Mouse (Mus musculus) granulocyte monocyte progenitor cell, adult 5-6 weeks (primary cell): ENCODE measurements around the gene Trim12a. TPM values are rescaled to one million over a fixed set of nuclear protein-coding genes. Genes with fewer than 3 reads are reported as not detected.
"Not testable (repeated sequence)": the region's sequence is repeated elsewhere in the genome, so short reads cannot be mapped to it uniquely, and the experiment has no call there.

Source experiments
- ATAC-seq: replicated peaks from 2 replicates; pipeline ENCODE4 v1.8.0; 2016; ENCODE audit warnings: mild to moderate bottlenecking, moderate TSS enrichment, inconsistent platforms; ENCODE audit not compliant: poor library complexity, severe bottlenecking
- total RNA-seq, 2 experiments: library from RNA; stranded (forward) in 1 of 2; stranded (reverse) in 1 of 2; fragments of 200-712, 200-1000 nt in 1 of 2; fragments of >200 nt in 1 of 2; fragmentation: Nextera tagmentation in 1 of 2; gene quantifications; 2 replicates each; pipeline ENCODE4 v1.2.3; 2014 to 2017

The Trim12a gene
- total RNA-seq (2014; fragmentation: Nextera tagmentation), result 33.9 and 58.4 TPM in 2 replicates
- total RNA-seq (2017), result 50.7 and 67.4 TPM in 2 replicates

- ATAC-seq, result peak; percentile 90
These were observed at the start of gene Trim12a for GRCm38 (mm10) chr7:104315369-104316080. Gene Trim12a, minus strand, starts transcription at chr7:104315466.

GRCm38 (mm10) chr7:104353600-104353967 lies 38.3 kb upstream of the Trim12a start:
- no peak for ATAC-seq

GRCm38 (mm10) chr7:104352717-104353599 lies 37.7 kb upstream of the Trim12a start, which contains the start of gene Trim12c:
Gene Trim12c, minus strand, starts transcription at chr7:104353362.
- peak; percentile 98 for ATAC-seq

- ATAC-seq, result peak; percentile 61
These were observed 32.8 kb upstream of the Trim12a start for GRCm38 (mm10) chr7:104348043-104348442.

GRCm38 (mm10) chr7:104340744-104341143 lies 25.5 kb upstream of the Trim12a start:
- ATAC-seq, result not testable (repeated sequence)

- ATAC-seq, result peak; percentile 63
These were observed 20.3 kb upstream of the Trim12a start for GRCm38 (mm10) chr7:104335547-104335946.

- not testable (repeated sequence) for ATAC-seq
These were observed 13.9 kb upstream of the Trim12a start, which contains the start of gene Trim34b for GRCm38 (mm10) chr7:104329171-104329570. Gene Trim34b, plus strand, starts transcription at chr7:104329471.

- ATAC-seq, result no peak
These were observed 6.8 kb upstream of the Trim12a start for GRCm38 (mm10) chr7:104322028-104322427.

- ATAC-seq, result peak; percentile 79
These were observed 391 bp downstream of the Trim12a start for GRCm38 (mm10) chr7:104314796-104315353.

- no peak for ATAC-seq
These were observed 23.4 kb downstream of the Trim12a start for GRCm38 (mm10) chr7:104291638-104292400.

- no peak for ATAC-seq
These were observed 24.6 kb downstream of the Trim12a start for GRCm38 (mm10) chr7:104290641-104291040.

GRCm38 (mm10) chr7:104287576-104288443 lies 27.5 kb downstream of the Trim12a start, which contains the start of gene Trim5:
Gene Trim5, minus strand, starts transcription at chr7:104288094.
- ATAC-seq, result peak; percentile 99

GRCm38 (mm10) chr7:104279361-104279760 lies 35.9 kb downstream of the Trim12a start:
- ATAC-seq, result not testable (repeated sequence)

- not testable (repeated sequence) for ATAC-seq
These were observed 49.9 kb downstream of the Trim12a start for GRCm38 (mm10) chr7:104265335-104265734.

GRCm38 (mm10) chr7:104260380-104260779 lies 54.9 kb downstream of the Trim12a start:
- ATAC-seq, result peak; percentile 61
